27 mouse cellular contexts compared by ENCODE assay signal in genomic region chr2:123887587-123887986, GRCm38 (mm10).
DNase-seq lines count a peak whose midpoint lies in the region; ATAC-seq and TF ChIP-seq lines count a peak whose summit lies in the region.
"Had no signal": no experiment of that assay in that cellular context is flagged by ENCODE, and none has a peak within 500 bp of the region (broad histone marks: within the 10 kb centered on the region; RNA-seq: fewer than 3 reads in every experiment).

No protein-coding gene starts in this region.

- no peaks in the 10 kb centered on the region for H3K9me3 ChIP-seq in kidney, embryonic 16.5 days (ENCODE audit: low read length)
- H3K9me3 ChIP-seq in lung, embryonic 14.5 days (ENCODE audit: low read depth, low read length) = no peaks in the 10 kb centered on the region
- H3K9me3 ChIP-seq: embryonic facial prominence, embryonic 10.5 days; embryonic facial prominence, embryonic 13.5 days; forebrain, embryonic 10.5 days; forebrain, embryonic 13.5 days; hindbrain, embryonic 12.5 days had no signal

- no peaks in the 10 kb centered on the region for H3K36me3 ChIP-seq in kidney, embryonic 16.5 days (ENCODE audit: insufficient read depth, low read length)
- H3K36me3 ChIP-seq in lung, embryonic 14.5 days (ENCODE audit: insufficient read depth) = no peaks in the 10 kb centered on the region
- H3K36me3 ChIP-seq in thymus, adult 2 months (ENCODE audit: control insufficient read depth, insufficient read depth, low read length) = no peaks in the 10 kb centered on the region
- H3K36me3 ChIP-seq: embryonic facial prominence, embryonic 10.5 days; embryonic facial prominence, embryonic 13.5 days; forebrain, embryonic 10.5 days; hindbrain, embryonic 12.5 days had no signal

- no peak for DNase-seq in kidney, adult 18-20 months
- DNase-seq in lung, embryonic 14.5 days = peak; percentile 31
- DNase-seq in lung, adult 2 months = no peak
- peak; percentile 31 for DNase-seq in lung, postnatal 10 days
- DNase-seq in lung, postnatal 36 days = peak; percentile 2
- no peak for DNase-seq in left cerebral cortex, postnatal 14 days (ENCODE audit: low spot score in 2 of 2)
- DNase-seq in thymus, adult 2 months = no peak
- DNase-seq: adrenal gland, adult 8-10 months; adrenal gland, postnatal 25 days; cerebellum, adult 11-12 months; cerebellum, adult 8-10 months; cerebellum, postnatal 10 days; cerebellum, postnatal 36 days; embryo, embryonic 11 days; gastrocnemius, adult 2 months; gastrocnemius, postnatal 14 days; heart, adult 11 months had no signal

- H3K4me3 ChIP-seq in kidney, embryonic 16.5 days (ENCODE audit: low read length) = no peak overlapping the region
- no peak overlapping the region for H3K4me3 ChIP-seq in lung, embryonic 14.5 days (ENCODE audit: low read depth, low read length)
- H3K4me3 ChIP-seq in lung, adult 2 months (replicated peaks; ENCODE audit: extremely low read depth, low read depth, low read length) = no peak overlapping the region
- no peak overlapping the region for H3K4me3 ChIP-seq in thymus, adult 2 months (ENCODE audit: control insufficient read depth, insufficient read depth, low read length)
- H3K4me3 ChIP-seq: embryonic facial prominence, embryonic 10.5 days; embryonic facial prominence, embryonic 13.5 days; erythroblast, embryonic 14.5 days; forebrain, embryonic 10.5 days; forebrain, embryonic 13.5 days; gastrocnemius, adult 2 months; hindbrain, embryonic 12.5 days had no signal

- no peak overlapping the region for H3K9ac ChIP-seq in kidney, embryonic 16.5 days (replicated peaks; ENCODE audit: low read length)
- no peak overlapping the region for H3K9ac ChIP-seq in lung, embryonic 14.5 days
- H3K9ac ChIP-seq: embryonic facial prominence, embryonic 13.5 days; forebrain, embryonic 13.5 days; hindbrain, embryonic 12.5 days had no signal

- no peaks in the 10 kb centered on the region for H3K27me3 ChIP-seq in kidney, embryonic 16.5 days (ENCODE audit: insufficient read depth, low read length)
- no peaks in the 10 kb centered on the region for H3K27me3 ChIP-seq in lung, embryonic 14.5 days (ENCODE audit: insufficient read depth, low read length)
- H3K27me3 ChIP-seq in thymus, adult 2 months (ENCODE audit: control insufficient read depth, insufficient read depth, low read length) = no peaks in the 10 kb centered on the region
- H3K27me3 ChIP-seq: embryonic facial prominence, embryonic 13.5 days; forebrain, embryonic 13.5 days; hindbrain, embryonic 12.5 days had no signal

- no peak for TF ChIP-seq POLR2A in lung, adult 2 months (IDR thresholded peaks at IDR 0.05; ENCODE audit: borderline replicate concordance, extremely low read depth, low read depth, low read length)
- no peak for TF ChIP-seq POLR2A in thymus, adult 2 months (IDR thresholded peaks at IDR 0.05; ENCODE audit: control insufficient read depth, extremely low read depth, insufficient read depth, low read length, poor library complexity)

- no peak overlapping the region for H3K27ac ChIP-seq in kidney, embryonic 16.5 days (ENCODE audit: low read length)
- H3K27ac ChIP-seq in lung, embryonic 14.5 days (ENCODE audit: low read depth) = no peak overlapping the region
- no peak overlapping the region for H3K27ac ChIP-seq in thymus, adult 2 months (ENCODE audit: control insufficient read depth, insufficient read depth, low read length)
- H3K27ac ChIP-seq: embryonic facial prominence, embryonic 10.5 days; embryonic facial prominence, embryonic 13.5 days; forebrain, embryonic 10.5 days; forebrain, embryonic 13.5 days; gastrocnemius, adult 2 months; hindbrain, embryonic 12.5 days had no signal

- intact Hi-C loops in left cerebral cortex, postnatal 14 days (cut with DNase I) = no loop called here

- no peak for TF ChIP-seq CTCF in lung, embryonic 14.5 days (IDR thresholded peaks at IDR 0.05; ENCODE audit: low read depth)
- TF ChIP-seq CTCF in lung, adult 2 months (IDR thresholded peaks at IDR 0.05; ENCODE audit: insufficient read depth, low read length) = no peak
- TF ChIP-seq CTCF in thymus, adult 2 months (IDR thresholded peaks at IDR 0.05; ENCODE audit: borderline replicate concordance, control insufficient read depth, extremely low read depth, insufficient read depth, low read length, poor library complexity) = no peak

- ATAC-seq in kidney, embryonic 16.5 days (ENCODE audit: low FRiP score, low TSS enrichment) = 0 out of 2 replicates have a peak, but pooled peaks have one; percentile 27
- peak; percentile 21; the same call in 1 of the 2 replicates for ATAC-seq in lung, embryonic 14.5 days (ENCODE audit: insufficient read depth)
- ATAC-seq: activated CD4-positive, CD25-positive, alpha-beta regulatory T cell, adult 4 months; forebrain, embryonic 13.5 days; forebrain, embryonic 16.5 days had no signal

- 69% methylated on average over 2 of the region's 2 CpGs for WGBS in kidney, embryonic 16.5 days
- WGBS in lung, embryonic 14.5 days = 56% methylated on average over 2 of the region's 2 CpGs
- 36% methylated on average over 2 of the region's 2 CpGs for WGBS in lung, adult 2 months
- 35% methylated on average over 2 of the region's 2 CpGs for WGBS in thymus, adult 2 months

- H3K4me2 ChIP-seq in kidney, embryonic 16.5 days (replicated peaks; ENCODE audit: low read depth, low read length) = no peak overlapping the region
- H3K4me2 ChIP-seq in lung, embryonic 14.5 days = no peak overlapping the region
- H3K4me2 ChIP-seq: embryonic facial prominence, embryonic 13.5 days; forebrain, embryonic 13.5 days; heart, embryonic 11.5 days; hindbrain, embryonic 12.5 days had no signal

- no peaks in the 10 kb centered on the region for H3K4me1 ChIP-seq in kidney, embryonic 16.5 days (ENCODE audit: insufficient read depth, low read length)
- no peaks in the 10 kb centered on the region for H3K4me1 ChIP-seq in lung, embryonic 14.5 days (ENCODE audit: insufficient read depth)
- peaks cover 4% of the 10 kb centered on the region; the same call in 1 of the 2 replicates for H3K4me1 ChIP-seq in lung, adult 2 months (ENCODE audit: control insufficient read depth, insufficient read depth, low read length)
- H3K4me1 ChIP-seq in thymus, adult 2 months (replicated peaks; ENCODE audit: control insufficient read depth, insufficient read depth, low read length) = no peaks in the 10 kb centered on the region
- H3K4me1 ChIP-seq: embryonic facial prominence, embryonic 10.5 days; embryonic facial prominence, embryonic 13.5 days; forebrain, embryonic 10.5 days; forebrain, embryonic 13.5 days; hindbrain, embryonic 12.5 days had no signal

Comparison
In these comparisons a context has a peak if more than half of its experiments do, and no peak if none do; other contexts are left out.
1. DNase-seq: peak in lung, embryonic 14.5 days (single experiment), lung, postnatal 10 days (single experiment) and lung, postnatal 36 days (single experiment); none in kidney, adult 18-20 months (single experiment), lung, adult 2 months (single experiment), left cerebral cortex, postnatal 14 days (0 of 2) and thymus, adult 2 months (single experiment).